Mouse (Mus musculus): ENCODE results near the gene Ccdc126. TPM values are rescaled to one million over a fixed set of nuclear protein-coding genes. Genes with fewer than 3 reads are reported as not detected.
"Not testable (repeated sequence)": the region's sequence is repeated elsewhere in the genome, so short reads cannot be mapped to it uniquely, and the experiment has no call there.

The Ccdc126 gene
- polyA plus RNA-seq, 1 experiment from 2014 or later = 5.5 TPM

DNA sequence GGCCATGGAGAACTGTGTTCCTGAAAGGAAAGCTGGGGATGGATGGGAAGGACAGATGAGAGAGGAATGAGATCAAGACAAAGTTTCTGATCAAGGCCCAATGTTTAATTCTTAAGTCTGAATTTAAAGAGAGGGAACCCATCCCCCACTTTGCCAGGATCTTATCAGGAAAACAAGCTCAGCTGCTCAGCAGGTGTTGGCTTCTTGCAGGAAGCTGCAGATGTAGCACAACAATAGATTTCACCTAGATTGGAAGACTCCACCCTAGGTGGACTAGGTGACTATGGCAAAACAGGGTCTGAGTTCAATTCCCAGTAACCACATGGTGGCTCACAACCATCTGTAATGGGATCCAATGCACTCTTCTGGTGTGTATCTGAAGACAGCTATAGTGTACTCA, 20.8 kb upstream of the Ccdc126 start:
- H3K9me3 ChIP-seq (ENCODE audit: control insufficient read depth, low read length) = no peaks in the 10 kb centered on the region
- no peak overlapping the region for H3K9ac ChIP-seq (ENCODE audit: low read length)
- H3K4me3 ChIP-seq (ENCODE audit: low read depth, low read length) = no peak overlapping the region
- H3K27me3 ChIP-seq (ENCODE audit: control insufficient read depth, insufficient read depth, low read length) = no peaks in the 10 kb centered on the region
- no peak overlapping the region for H3K27ac ChIP-seq (ENCODE audit: low read depth, low read length)
- H3K4me2 ChIP-seq (ENCODE audit: low read depth, low read length, severe bottlenecking) = no peak overlapping the region
- no peak for ATAC-seq (replicated peaks; ENCODE audit: low FRiP score)
- DNase-seq (ENCODE audit: low spot score) = no peak
- H3K36me3 ChIP-seq (ENCODE audit: control insufficient read depth, insufficient read depth, low read length) = no peaks in the 10 kb centered on the region
- H3K4me1 ChIP-seq (replicated peaks; ENCODE audit: control insufficient read depth, insufficient read depth, low read length) = no peaks in the 10 kb centered on the region

DNA sequence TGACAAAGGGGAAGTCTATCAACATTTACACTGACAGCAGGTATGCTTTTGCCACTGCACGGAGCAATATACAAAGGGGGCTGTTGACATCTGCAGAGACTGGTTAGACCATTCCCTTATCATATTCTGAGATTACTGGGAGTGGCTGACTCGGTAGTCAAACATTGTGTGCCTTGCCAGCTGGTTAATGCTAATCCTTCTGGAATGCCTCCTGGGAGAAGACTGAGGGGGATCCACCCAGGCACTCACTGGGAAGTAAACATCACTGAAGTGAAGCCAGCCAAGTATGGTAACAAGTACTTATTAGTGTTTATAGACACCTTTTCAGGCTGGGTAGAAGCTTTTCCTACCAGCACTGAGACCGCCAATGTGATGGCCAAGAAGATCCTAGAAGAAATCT, 4.3 kb upstream of the Ccdc126 start:
- not testable (repeated sequence) for H3K9me3 ChIP-seq (ENCODE audit: control insufficient read depth, low read length); H3K27me3 ChIP-seq (ENCODE audit: control insufficient read depth, insufficient read depth, low read length); ATAC-seq (replicated peaks; ENCODE audit: low FRiP score); DNase-seq (ENCODE audit: low spot score); H3K27ac ChIP-seq (ENCODE audit: low read depth, low read length); H3K36me3 ChIP-seq (ENCODE audit: control insufficient read depth, insufficient read depth, low read length); H3K4me2 ChIP-seq (ENCODE audit: low read depth, low read length, severe bottlenecking); H3K4me1 ChIP-seq (replicated peaks; ENCODE audit: control insufficient read depth, insufficient read depth, low read length); H3K9ac ChIP-seq (ENCODE audit: low read length); H3K4me3 ChIP-seq (ENCODE audit: low read depth, low read length)
- 60% methylated on average over 3 of the region's 3 CpGs for WGBS

DNA sequence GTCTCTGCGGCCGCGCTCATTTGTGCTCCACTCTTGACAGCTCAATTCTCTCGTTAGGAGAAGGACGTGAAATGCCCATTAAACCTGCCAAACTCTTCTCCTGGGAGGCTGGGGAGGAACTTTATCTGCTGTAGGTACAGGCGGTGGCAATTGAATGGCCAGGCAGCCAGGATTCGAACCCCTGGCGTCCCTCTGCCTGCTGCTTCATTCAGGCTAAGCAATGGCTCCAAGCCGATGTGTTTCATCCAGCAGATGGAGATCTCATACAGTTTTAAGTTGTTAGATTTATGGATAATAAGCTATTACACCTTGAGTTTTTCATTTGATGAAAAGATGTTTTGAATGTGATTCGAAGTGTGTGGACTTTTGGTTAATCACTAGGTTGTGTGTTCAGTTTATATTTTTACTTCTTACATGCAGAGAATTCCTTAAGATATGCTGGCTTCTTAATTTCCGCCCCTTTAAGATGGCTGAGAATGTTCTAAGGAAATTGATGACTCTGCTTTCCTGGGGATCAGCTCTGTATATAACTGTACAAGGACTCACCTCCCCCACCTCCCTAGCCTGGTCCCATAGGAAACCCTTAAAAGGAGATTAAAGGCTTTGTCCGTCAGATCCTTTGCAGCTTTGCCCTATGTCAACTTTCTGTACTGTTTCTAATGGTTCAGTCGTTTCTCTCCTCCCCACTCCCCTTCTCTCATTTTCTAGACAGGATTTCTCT, 681 bp downstream of the Ccdc126 start:
- Histone ChIP-seq H3K9me3 (ENCODE audit: control insufficient read depth, low read length) (no peaks in the 10 kb centered on the region), H3K27me3 (ENCODE audit: control insufficient read depth, insufficient read depth, low read length) (no peaks in the 10 kb centered on the region), H3K4me3 (ENCODE audit: low read depth, low read length) (peak overlapping the region; percentile 62), H3K36me3 (ENCODE audit: control insufficient read depth, insufficient read depth, low read length) (no peaks in the 10 kb centered on the region), H3K4me1 (replicated peaks; ENCODE audit: control insufficient read depth, insufficient read depth, low read length) (no peaks in the 10 kb centered on the region), H3K27ac (ENCODE audit: low read depth, low read length) (peak overlapping the region; percentile 59; the same call in 1 of the 2 replicates), H3K4me2 (ENCODE audit: low read depth, low read length, severe bottlenecking) (peak overlapping the region; percentile 67), H3K9ac (ENCODE audit: low read length) (peak overlapping the region; percentile 70)
- no peak for DNase-seq (ENCODE audit: low spot score)
- WGBS = 15% methylated on average over 13 of the region's 13 CpGs
- no peak for ATAC-seq (replicated peaks; ENCODE audit: low FRiP score)

DNA sequence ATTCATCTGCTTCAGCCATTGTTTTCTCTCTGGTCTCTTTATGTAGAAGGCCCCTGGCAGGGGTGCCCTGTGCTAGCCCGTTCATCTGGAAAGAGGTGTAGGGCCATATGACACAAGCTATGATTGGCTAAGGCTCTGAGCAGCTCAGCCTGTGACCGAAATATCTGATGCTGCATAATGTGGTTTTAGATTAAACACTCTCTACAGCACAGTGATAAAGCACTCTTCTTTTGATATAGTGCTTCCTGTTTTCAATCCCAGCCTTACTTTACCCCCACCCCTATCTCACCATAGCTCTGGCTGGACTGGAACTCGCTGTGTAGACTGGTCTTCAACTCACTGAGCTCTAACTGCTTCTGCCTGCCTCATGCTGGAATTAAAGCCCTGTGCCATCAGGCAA, 2.3 kb downstream of the Ccdc126 start:
- Histone ChIP-seq H3K27me3 (ENCODE audit: control insufficient read depth, insufficient read depth, low read length) (no peaks in the 10 kb centered on the region), H3K9me3 (ENCODE audit: control insufficient read depth, low read length) (no peaks in the 10 kb centered on the region), H3K27ac (ENCODE audit: low read depth, low read length) (no peak overlapping the region), H3K4me3 (ENCODE audit: low read depth, low read length) (no peak overlapping the region), H3K9ac (ENCODE audit: low read length) (no peak overlapping the region), H3K36me3 (ENCODE audit: control insufficient read depth, insufficient read depth, low read length) (no peaks in the 10 kb centered on the region), H3K4me1 (replicated peaks; ENCODE audit: control insufficient read depth, insufficient read depth, low read length) (no peaks in the 10 kb centered on the region), H3K4me2 (ENCODE audit: low read depth, low read length, severe bottlenecking) (no peak overlapping the region)
- WGBS = 96% methylated on average over 3 of the region's 3 CpGs
- DNase-seq (ENCODE audit: low spot score) = no peak
- ATAC-seq (replicated peaks; ENCODE audit: low FRiP score) = no peak

DNA sequence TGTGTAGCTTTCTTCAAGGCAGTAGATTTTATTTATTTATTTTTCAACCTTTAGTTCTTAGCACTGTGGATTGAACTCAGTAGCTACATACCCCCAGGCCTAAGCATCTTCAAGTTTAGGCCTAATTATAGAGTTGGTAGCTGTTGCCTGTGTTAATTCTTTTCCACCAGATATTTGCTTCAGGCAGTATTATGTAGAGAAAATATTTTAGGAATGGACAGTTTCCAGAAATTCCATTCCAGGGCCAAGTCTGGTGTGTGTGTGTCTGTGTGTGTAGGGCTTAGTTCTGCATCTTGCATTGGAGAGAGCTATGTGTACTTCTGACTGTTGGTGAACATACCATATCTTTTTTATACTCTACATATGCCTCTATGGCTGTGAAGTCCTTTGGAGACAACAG, 3.0 kb downstream of the Ccdc126 start:
- ATAC-seq (replicated peaks; ENCODE audit: low FRiP score) = no peak
- Histone ChIP-seq H3K27me3 (ENCODE audit: control insufficient read depth, insufficient read depth, low read length) (no peaks in the 10 kb centered on the region), H3K9me3 (ENCODE audit: control insufficient read depth, low read length) (no peaks in the 10 kb centered on the region), H3K27ac (ENCODE audit: low read depth, low read length) (no peak overlapping the region), H3K4me3 (ENCODE audit: low read depth, low read length) (no peak overlapping the region), H3K36me3 (ENCODE audit: control insufficient read depth, insufficient read depth, low read length) (no peaks in the 10 kb centered on the region), H3K4me2 (ENCODE audit: low read depth, low read length, severe bottlenecking) (no peak overlapping the region), H3K9ac (ENCODE audit: low read length) (no peak overlapping the region), H3K4me1 (replicated peaks; ENCODE audit: control insufficient read depth, insufficient read depth, low read length) (no peaks in the 10 kb centered on the region)
- DNase-seq (ENCODE audit: low spot score) = no peak

DNA sequence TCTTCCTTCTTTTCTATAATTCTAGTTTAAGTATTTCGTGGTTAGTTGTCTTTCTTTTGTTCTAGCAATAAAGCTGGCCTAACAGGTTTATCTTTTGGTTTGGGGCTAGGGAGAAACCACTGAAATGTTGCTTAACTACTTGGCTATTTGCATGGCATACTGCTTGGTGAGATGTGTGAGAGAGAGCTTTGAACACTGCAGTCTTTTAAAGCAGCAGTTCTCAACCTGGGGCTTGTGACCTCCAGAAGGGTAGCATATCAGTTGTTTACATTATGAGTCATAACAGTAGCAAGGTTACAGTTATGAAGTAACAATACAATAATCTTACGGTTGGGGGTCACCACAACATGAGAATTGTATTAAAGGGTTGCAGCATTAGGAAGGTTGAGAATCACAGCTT, 3.9 kb downstream of the Ccdc126 start:
- H3K9me3 ChIP-seq (ENCODE audit: control insufficient read depth, low read length) = no peaks in the 10 kb centered on the region
- DNase-seq (ENCODE audit: low spot score) (no peak), ATAC-seq (replicated peaks; ENCODE audit: low FRiP score) (no peak)
- H3K4me1 ChIP-seq (replicated peaks; ENCODE audit: control insufficient read depth, insufficient read depth, low read length) = no peaks in the 10 kb centered on the region
- no peak overlapping the region for H3K4me2 ChIP-seq (ENCODE audit: low read depth, low read length, severe bottlenecking)
- H3K4me3 ChIP-seq (ENCODE audit: low read depth, low read length) = no peak overlapping the region
- H3K36me3 ChIP-seq (ENCODE audit: control insufficient read depth, insufficient read depth, low read length) = no peaks in the 10 kb centered on the region
- no peaks in the 10 kb centered on the region for H3K27me3 ChIP-seq (ENCODE audit: control insufficient read depth, insufficient read depth, low read length)
- H3K9ac ChIP-seq (ENCODE audit: low read length) = no peak overlapping the region
- 71% methylated on average over 2 of the region's 2 CpGs for WGBS
- H3K27ac ChIP-seq (ENCODE audit: low read depth, low read length) = no peak overlapping the region

DNA sequence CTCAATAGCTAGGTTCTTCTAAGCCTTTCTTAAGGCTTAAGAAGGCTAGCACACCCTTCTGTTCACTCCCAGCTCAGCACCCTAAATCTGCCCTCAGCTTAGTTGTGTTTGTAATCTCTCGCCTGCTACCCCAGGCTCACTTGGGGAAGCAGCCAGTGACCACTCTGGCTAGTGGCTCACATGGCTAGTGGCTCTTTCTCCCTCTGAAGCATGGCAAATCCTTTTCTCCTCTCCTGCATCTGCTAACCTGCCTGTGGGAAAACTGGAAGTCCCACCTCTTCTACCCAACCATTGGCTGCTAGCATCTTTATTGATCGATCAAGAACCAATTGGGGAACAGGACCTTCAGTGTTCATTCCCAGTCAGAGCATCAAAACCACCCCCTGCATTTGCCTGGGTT, 5.5 kb downstream of the Ccdc126 start:
- H3K4me3 ChIP-seq (ENCODE audit: low read depth, low read length) = no peak overlapping the region
- no peaks in the 10 kb centered on the region for H3K36me3 ChIP-seq (ENCODE audit: control insufficient read depth, insufficient read depth, low read length)
- no peak overlapping the region for H3K27ac ChIP-seq (ENCODE audit: low read depth, low read length)
- H3K9me3 ChIP-seq (ENCODE audit: control insufficient read depth, low read length) = no peaks in the 10 kb centered on the region
- ATAC-seq (replicated peaks; ENCODE audit: low FRiP score) = no peak
- no peaks in the 10 kb centered on the region for H3K4me1 ChIP-seq (replicated peaks; ENCODE audit: control insufficient read depth, insufficient read depth, low read length)
- no peaks in the 10 kb centered on the region for H3K27me3 ChIP-seq (ENCODE audit: control insufficient read depth, insufficient read depth, low read length)
- WGBS = 63% methylated on average over 2 of the region's 2 CpGs
- no peak overlapping the region for H3K9ac ChIP-seq (ENCODE audit: low read length)
- no peak overlapping the region for H3K4me2 ChIP-seq (ENCODE audit: low read depth, low read length, severe bottlenecking)
- no peak for DNase-seq (ENCODE audit: low spot score)

DNA sequence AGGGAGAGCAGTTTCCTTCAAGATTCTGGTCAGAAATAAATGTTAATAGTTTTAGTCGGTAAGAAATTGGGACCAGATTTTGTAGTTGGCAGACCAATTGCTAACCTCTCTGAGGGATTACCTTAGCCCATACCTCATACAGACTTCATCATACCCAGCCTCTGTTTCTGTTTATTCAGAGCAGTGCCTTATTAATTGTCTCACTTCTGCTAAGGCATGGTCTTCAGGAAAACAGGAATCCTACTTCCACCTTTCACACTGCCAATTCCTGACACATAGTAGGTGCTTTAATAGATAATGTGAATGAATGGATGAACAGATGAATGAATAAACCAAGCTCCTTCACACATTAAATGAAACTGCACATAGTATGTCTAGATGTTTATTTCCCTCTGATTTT, 6.2 kb downstream of the Ccdc126 start:
- H3K27ac ChIP-seq (ENCODE audit: low read depth, low read length) = no peak overlapping the region
- no peaks in the 10 kb centered on the region for H3K36me3 ChIP-seq (ENCODE audit: control insufficient read depth, insufficient read depth, low read length)
- no peak overlapping the region for H3K4me2 ChIP-seq (ENCODE audit: low read depth, low read length, severe bottlenecking)
- 82% methylated on average over 1 of the region's 1 CpGs for WGBS
- no peaks in the 10 kb centered on the region for H3K27me3 ChIP-seq (ENCODE audit: control insufficient read depth, insufficient read depth, low read length)
- no peaks in the 10 kb centered on the region for H3K9me3 ChIP-seq (ENCODE audit: control insufficient read depth, low read length)
- ATAC-seq (replicated peaks; ENCODE audit: low FRiP score) (no peak), DNase-seq (ENCODE audit: low spot score) (no peak)
- H3K4me1 ChIP-seq (replicated peaks; ENCODE audit: control insufficient read depth, insufficient read depth, low read length) = no peaks in the 10 kb centered on the region
- H3K4me3 ChIP-seq (ENCODE audit: low read depth, low read length) = no peak overlapping the region
- H3K9ac ChIP-seq (ENCODE audit: low read length) = no peak overlapping the region

DNA sequence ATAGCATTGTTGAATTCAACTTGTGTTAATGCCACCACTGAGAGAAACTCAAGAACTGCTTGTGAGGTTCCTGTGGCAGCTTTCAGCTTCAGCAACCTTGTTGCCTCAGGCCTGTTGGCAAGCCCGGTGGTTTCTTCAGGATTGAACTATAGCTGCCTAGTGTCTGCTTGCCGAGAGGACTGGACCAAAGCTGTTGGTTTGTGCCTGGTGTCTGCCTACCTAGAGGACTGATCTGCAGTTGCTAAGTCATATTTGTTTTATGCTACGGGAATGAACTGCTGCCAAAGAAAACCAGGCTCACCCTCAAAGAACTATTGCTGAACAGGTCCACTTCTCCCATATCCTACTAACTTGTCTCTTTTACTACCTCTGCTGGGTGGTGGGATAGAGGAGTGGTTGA, 7.8 kb downstream of the Ccdc126 start:
- 86% methylated on average over 3 of the region's 3 CpGs for WGBS
- Histone ChIP-seq H3K9ac (ENCODE audit: low read length) (no peak overlapping the region), H3K27me3 (ENCODE audit: control insufficient read depth, insufficient read depth, low read length) (no peaks in the 10 kb centered on the region), H3K27ac (ENCODE audit: low read depth, low read length) (no peak overlapping the region), H3K4me1 (replicated peaks; ENCODE audit: control insufficient read depth, insufficient read depth, low read length) (no peaks in the 10 kb centered on the region), H3K9me3 (ENCODE audit: control insufficient read depth, low read length) (no peaks in the 10 kb centered on the region), H3K4me2 (ENCODE audit: low read depth, low read length, severe bottlenecking) (no peak overlapping the region), H3K36me3 (ENCODE audit: control insufficient read depth, insufficient read depth, low read length) (no peaks in the 10 kb centered on the region), H3K4me3 (ENCODE audit: low read depth, low read length) (no peak overlapping the region)
- no peak for DNase-seq (ENCODE audit: low spot score)
- ATAC-seq (replicated peaks; ENCODE audit: low FRiP score) = no peak

Measured in forebrain, embryonic 11.5 days (tissue).